Mouse (Mus musculus): ENCODE measurements around the gene Kdm6b.

- no peak for TF ChIP-seq CTCF (IDR thresholded peaks at IDR 0.05; ENCODE audit: borderline replicate concordance, insufficient read depth, low read depth, low read length)
- TF ChIP-seq POLR2A (IDR thresholded peaks at IDR 0.05; ENCODE audit: borderline replicate concordance, insufficient read depth, low read length), result no peak
Measured at GRCm38 (mm10) chr11:69362021-69362420, 51.5 kb downstream of the Kdm6b start.

Measured in cerebellum, adult 2 months (tissue).